Mouse (Mus musculus) heart, embryonic 10.5 days (tissue): ENCODE measurements around the gene Plcl2. TPM values are rescaled to one million over a fixed set of nuclear protein-coding genes. Genes with fewer than 3 reads are reported as not detected.

Experiments used
- DNase-seq: peaks from one replicate; pipeline ENCODE4 v3.0.0-alpha.2; 2017; ENCODE audit warnings: low spot score
- H3K27ac ChIP-seq: fragments of 300-500 bp; sonication (generic); 2 replicates; pipeline ENCODE4 v1.5.1; 2016; ENCODE audit warnings: mild to moderate bottlenecking
- H3K27me3 ChIP-seq: fragments of 300-500 bp; sonication (generic); 2 replicates; pipeline ENCODE4 v1.6.1; 2016; ENCODE audit warnings: mild to moderate bottlenecking; ENCODE audit not compliant: poor library complexity, insufficient read depth, severe bottlenecking
- H3K36me3 ChIP-seq: fragments of 300-500 bp; sonication (generic); 2 replicates; pipeline ENCODE4 v1.6.1; 2016; ENCODE audit warnings: mild to moderate bottlenecking, moderate library complexity
- H3K4me1 ChIP-seq: fragments of 300-500 bp; sonication (generic); 2 replicates; pipeline ENCODE4 v1.6.1; 2016; ENCODE audit warnings: mild to moderate bottlenecking
- H3K4me3 ChIP-seq: fragments of 300-500 bp; sonication (generic); 2 replicates; pipeline ENCODE4 v1.5.1; 2016; ENCODE audit warnings: mild to moderate bottlenecking, moderate library complexity
- H3K9me3 ChIP-seq: fragments of 300-500 bp; sonication (generic); 2 replicates; pipeline ENCODE4 v1.6.1; 2016; ENCODE audit warnings: mild to moderate bottlenecking, moderate library complexity
- WGBS: fragments of 180-500 bp; shearing (Covaris S2); methylation state at CpG from one replicate; pipeline ENCODE4 v1.1.7; 2016; 5-methylcytosine and 5-hydroxymethylcytosine counted together
- polyA plus RNA-seq: library from polyadenylated mRNA; unstranded; fragments of >200 nt; fragmentation: Nextera tagmentation; extraction: Ambion mirVana; gene quantifications from 2 replicates; pipeline ENCODE4 v1.2.1, GENCODE M21; 2016

Plcl2 gene
- polyA plus RNA-seq, 1 experiment from 2014 or later, result 3.8 TPM

- DNase-seq, result no peak
- no peaks in the 10 kb centered on the region; the same call in 1 of the 2 replicates for H3K9me3 ChIP-seq
- H3K27me3 ChIP-seq, result no peaks in the 10 kb centered on the region
- H3K4me3 ChIP-seq, result no peak overlapping the region
- peaks cover 13% of the 10 kb centered on the region; the same call in 1 of the 2 replicates for H3K36me3 ChIP-seq
- peaks cover 8% of the 10 kb centered on the region for H3K4me1 ChIP-seq
- WGBS, result 91% methylated on average over 6 of the region's 6 CpGs
- no peak overlapping the region for H3K27ac ChIP-seq
Observed at GRCm38 (mm10) chr17:50648757-50649419, 139.7 kb downstream of the Plcl2 start.

DNA sequence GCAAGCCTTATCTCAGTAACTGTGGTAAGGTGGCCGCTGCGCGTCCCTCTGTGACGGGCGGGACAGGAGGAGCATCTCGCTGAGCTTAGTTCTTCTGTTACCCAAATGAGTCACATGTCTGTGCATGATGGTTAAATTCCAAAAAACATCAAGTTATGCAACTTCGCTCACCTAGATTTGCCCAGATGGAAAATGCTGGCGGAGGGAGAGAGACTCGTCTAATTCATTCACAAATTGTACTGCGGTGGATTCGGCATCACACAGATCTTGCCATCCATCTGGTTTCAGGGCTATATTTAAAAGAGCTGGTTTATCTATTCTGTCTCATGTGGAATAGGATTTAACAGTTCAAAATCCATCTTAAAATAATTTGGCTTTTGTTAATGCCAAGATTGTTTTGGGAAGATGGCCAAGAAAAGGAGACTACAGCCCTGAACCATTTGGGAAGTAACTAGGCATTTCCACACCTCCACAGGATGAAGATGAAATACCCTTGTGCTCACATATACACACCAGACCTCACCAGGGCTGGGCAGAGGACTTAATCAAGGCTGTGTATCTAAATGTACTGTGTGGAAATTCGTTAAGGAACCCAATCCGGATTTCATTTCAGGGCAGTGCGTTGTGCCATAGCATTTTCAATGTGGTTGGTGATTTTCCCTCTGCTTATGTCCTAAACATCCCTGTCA lies 141.5 kb downstream of the Plcl2 start:
- no peak for DNase-seq
- Histone ChIP-seq H3K9me3 (no peaks in the 10 kb centered on the region; the same call in 1 of the 2 replicates), H3K36me3 (peaks cover 13% of the 10 kb centered on the region; the same call in 1 of the 2 replicates), H3K4me3 (no peak overlapping the region), H3K4me1 (peaks cover 14% of the 10 kb centered on the region; the same call in 1 of the 2 replicates), H3K27me3 (no peaks in the 10 kb centered on the region), H3K27ac (no peak overlapping the region)
- WGBS, result 94% methylated on average over 14 of the region's 14 CpGs

GRCm38 (mm10) chr17:50654741-50655415 lies 145.7 kb downstream of the Plcl2 start:
- no peak for DNase-seq
- peak overlapping the region; percentile 72 for H3K27ac ChIP-seq
- WGBS, result 40% methylated on average over 5 of the region's 5 CpGs
- H3K36me3 ChIP-seq, result no peaks in the 10 kb centered on the region
- peaks cover 20% of the 10 kb centered on the region; the same call in 1 of the 2 replicates for H3K4me1 ChIP-seq
- no peak overlapping the region for H3K4me3 ChIP-seq
- no peaks in the 10 kb centered on the region for H3K27me3 ChIP-seq
- no peaks in the 10 kb centered on the region for H3K9me3 ChIP-seq

- no peaks in the 10 kb centered on the region for H3K36me3 ChIP-seq
- H3K4me1 ChIP-seq, result peaks cover 20% of the 10 kb centered on the region; the same call in 1 of the 2 replicates
- peak; percentile 78 for DNase-seq
- no peak overlapping the region for H3K4me3 ChIP-seq
- H3K9me3 ChIP-seq, result no peaks in the 10 kb centered on the region
- peak overlapping the region; percentile 72 for H3K27ac ChIP-seq
- no peaks in the 10 kb centered on the region for H3K27me3 ChIP-seq
- WGBS, result 16% methylated on average over 4 of the region's 4 CpGs
Observed at GRCm38 (mm10) chr17:50655416-50655776, 146.2 kb downstream of the Plcl2 start.

- Histone ChIP-seq H3K9me3 (no peaks in the 10 kb centered on the region), H3K27me3 (no peaks in the 10 kb centered on the region), H3K36me3 (no peaks in the 10 kb centered on the region), H3K4me1 (peaks cover 20% of the 10 kb centered on the region; the same call in 1 of the 2 replicates), H3K4me3 (no peak overlapping the region), H3K27ac (no peak overlapping the region)
- no peak for DNase-seq
Observed at GRCm38 (mm10) chr17:50657321-50657720, 148.1 kb downstream of the Plcl2 start.

- 92% methylated on average over 8 of the region's 8 CpGs for WGBS
Observed at GRCm38 (mm10) chr17:50658901-50659300, 149.7 kb downstream of the Plcl2 start.

GRCm38 (mm10) chr17:50667596-50667995 lies 158.4 kb downstream of the Plcl2 start:
- H3K4me3 ChIP-seq, result no peak overlapping the region
- H3K4me1 ChIP-seq, result no peaks in the 10 kb centered on the region
- 86% methylated on average over 9 of the region's 9 CpGs for WGBS
- DNase-seq, result peak; percentile 53
- H3K36me3 ChIP-seq, result peaks cover 7% of the 10 kb centered on the region; the same call in 1 of the 2 replicates
- peaks cover 7% of the 10 kb centered on the region; the same call in 1 of the 2 replicates for H3K9me3 ChIP-seq
- no peak overlapping the region for H3K27ac ChIP-seq
- H3K27me3 ChIP-seq, result no peaks in the 10 kb centered on the region

More at GRCm38 (mm10) chr17:50658901-50659300, 149.7 kb downstream of the Plcl2 start:
- no peaks in the 10 kb centered on the region for H3K27me3 ChIP-seq
- no peak overlapping the region for H3K27ac ChIP-seq
- DNase-seq, result no peak
- H3K4me1 ChIP-seq, result peaks cover 20% of the 10 kb centered on the region; the same call in 1 of the 2 replicates
- no peak overlapping the region for H3K4me3 ChIP-seq
- no peaks in the 10 kb centered on the region for H3K36me3 ChIP-seq
- H3K9me3 ChIP-seq, result no peaks in the 10 kb centered on the region

DNA sequence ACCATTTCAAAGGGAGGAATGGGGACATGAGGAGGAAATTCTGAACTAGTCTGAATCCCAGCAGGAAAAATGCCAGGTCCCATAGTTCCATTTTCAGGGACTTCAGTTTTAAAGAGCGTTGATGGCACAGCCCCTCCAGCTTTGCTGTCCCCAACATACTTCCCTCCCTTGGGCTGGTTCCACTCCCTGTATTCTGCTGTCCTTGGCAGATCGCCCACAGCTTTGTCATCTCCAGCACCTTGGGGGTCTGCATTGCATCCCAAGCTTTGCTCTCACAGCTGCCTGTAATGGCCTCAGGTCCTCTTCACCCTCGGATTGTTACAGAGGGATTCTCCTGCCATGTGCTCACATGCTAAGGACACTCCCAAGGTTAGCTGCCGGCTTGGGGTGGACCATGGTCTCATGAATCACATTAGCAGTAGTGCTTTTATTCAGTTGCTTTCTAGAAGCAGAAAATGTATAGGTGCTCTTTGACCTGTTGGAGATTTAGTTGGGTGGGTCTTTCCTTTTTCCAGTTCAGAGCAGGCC lies 159.5 kb downstream of the Plcl2 start:
- Histone ChIP-seq H3K4me1 (no peaks in the 10 kb centered on the region), H3K9me3 (peaks cover 7% of the 10 kb centered on the region; the same call in 1 of the 2 replicates), H3K27me3 (no peaks in the 10 kb centered on the region), H3K36me3 (peaks cover 7% of the 10 kb centered on the region; the same call in 1 of the 2 replicates), H3K27ac (no peak overlapping the region), H3K4me3 (no peak overlapping the region)
- 79% methylated on average over 4 of the region's 4 CpGs for whole genome bisulfite sequencing
- DNase-seq, result no peak

DNA sequence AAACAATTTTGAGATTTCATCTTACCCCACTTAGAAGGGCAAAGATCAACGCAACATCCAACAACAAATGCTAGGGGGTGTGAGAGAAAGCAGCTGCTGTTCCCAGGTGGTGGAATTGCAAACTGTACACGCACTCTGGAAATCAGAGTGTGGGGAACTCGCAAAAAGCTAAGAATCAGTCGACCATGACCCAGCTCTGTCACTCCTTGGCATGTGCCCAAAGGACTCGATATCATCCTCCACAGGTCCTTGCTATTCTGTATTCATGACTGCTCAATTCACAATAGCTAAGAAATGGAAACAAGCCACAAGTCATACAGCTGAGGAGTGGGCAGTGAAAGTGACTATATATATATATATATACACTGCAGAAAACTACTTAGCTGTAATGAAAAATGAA lies 162.2 kb downstream of the Plcl2 start:
- DNase-seq, result no peak
- Histone ChIP-seq H3K36me3 (no peaks in the 10 kb centered on the region), H3K27ac (no peak overlapping the region), H3K27me3 (no peaks in the 10 kb centered on the region), H3K9me3 (no peaks in the 10 kb centered on the region), H3K4me1 (no peaks in the 10 kb centered on the region), H3K4me3 (no peak overlapping the region)
- 91% methylated on average over 5 of the region's 5 CpGs for WGBS

DNA sequence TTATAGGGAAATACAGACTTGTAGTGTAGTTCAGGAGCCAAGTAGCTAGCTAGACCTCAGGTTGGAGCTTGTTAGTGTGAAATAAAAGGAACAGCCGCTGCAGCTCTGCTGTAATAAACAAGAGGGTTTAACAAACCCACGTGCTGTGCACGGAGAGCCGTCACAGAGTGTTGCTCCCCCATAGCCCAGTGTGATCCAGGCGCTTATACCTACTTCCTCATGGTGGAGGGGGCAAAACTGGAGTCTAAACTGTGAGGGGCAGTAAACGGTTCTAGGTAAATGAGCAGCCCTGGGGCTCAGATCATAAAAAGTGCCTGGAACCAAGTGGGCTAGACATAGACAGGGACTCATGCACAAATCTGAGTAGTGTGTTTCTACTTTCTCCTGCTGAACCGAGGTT lies 165.4 kb downstream of the Plcl2 start:
- Histone ChIP-seq H3K27me3 (no peaks in the 10 kb centered on the region), H3K27ac (no peak overlapping the region), H3K36me3 (no peaks in the 10 kb centered on the region), H3K9me3 (no peaks in the 10 kb centered on the region), H3K4me1 (peaks cover 14% of the 10 kb centered on the region), H3K4me3 (no peak overlapping the region)
- WGBS, result 88% methylated on average over 7 of the region's 7 CpGs
- no peak for DNase-seq

DNA sequence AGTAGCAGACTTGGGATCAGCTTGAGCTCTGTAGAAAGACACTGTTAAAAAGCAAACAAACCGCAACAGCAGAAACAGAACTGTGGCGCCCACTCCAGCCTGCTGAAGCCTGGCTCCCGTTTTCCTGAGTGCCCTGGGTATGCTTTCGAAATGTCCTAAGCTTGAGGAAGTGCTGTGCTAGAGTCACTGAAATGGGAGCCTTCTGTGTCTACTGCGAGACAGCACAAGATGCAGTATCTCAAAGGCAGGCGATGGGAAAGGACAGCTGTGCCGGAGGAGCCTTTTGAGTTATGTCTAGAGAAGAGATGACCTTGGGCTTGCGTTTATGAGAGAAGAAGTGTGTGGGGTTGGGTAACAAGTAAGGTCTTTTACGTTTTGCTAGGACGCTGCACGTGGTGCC lies 166.0 kb downstream of the Plcl2 start:
- Histone ChIP-seq H3K36me3 (no peaks in the 10 kb centered on the region), H3K9me3 (no peaks in the 10 kb centered on the region), H3K27ac (no peak overlapping the region), H3K4me3 (no peak overlapping the region), H3K4me1 (peaks cover 14% of the 10 kb centered on the region), H3K27me3 (no peaks in the 10 kb centered on the region)
- DNase-seq, result no peak
- WGBS, result 91% methylated on average over 11 of the region's 11 CpGs

DNA sequence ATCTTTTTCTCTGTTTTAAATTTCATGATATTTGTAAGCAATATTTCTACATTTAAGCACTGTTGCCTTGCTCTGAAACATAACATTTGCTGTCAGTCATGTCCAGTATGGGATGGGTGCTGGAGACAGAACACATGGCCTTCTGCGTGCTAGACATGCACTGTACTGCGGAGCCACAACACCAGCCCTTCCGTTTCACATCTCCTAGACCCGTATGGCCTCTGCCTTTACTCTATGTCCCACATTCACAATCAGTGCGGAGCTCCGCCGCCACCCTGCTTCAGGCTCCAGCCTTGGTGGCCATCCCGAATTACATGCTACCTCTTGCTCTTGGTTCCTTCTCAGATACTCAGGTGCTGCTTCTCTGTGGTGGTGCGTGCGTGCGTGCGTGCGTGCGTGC lies 168.1 kb downstream of the Plcl2 start:
- Histone ChIP-seq H3K27ac (no peak overlapping the region), H3K9me3 (no peaks in the 10 kb centered on the region)
- 92% methylated on average over 14 of the region's 14 CpGs for WGBS

More for the DNA sequence above, 168.1 kb downstream of the Plcl2 start:
- Histone ChIP-seq H3K4me3 (no peak overlapping the region), H3K36me3 (no peaks in the 10 kb centered on the region), H3K4me1 (peaks cover 14% of the 10 kb centered on the region), H3K27me3 (no peaks in the 10 kb centered on the region)
- no peak for DNase-seq
